Mouse (Mus musculus) brain, embryonic 14.5 days (tissue): ENCODE results near the gene Hist1h2ac.

Experiments used
- CTCF ChIP-seq: fragments of 200-500 bp; IDR thresholded peaks from 2 replicates; pipeline ENCODE4 v1.5.1; 2012; ENCODE audit warnings: inconsistent platforms, mild to moderate bottlenecking, moderate library complexity, borderline replicate concordance; ENCODE audit not compliant: insufficient read depth, insufficient read length; ENCODE audit errors: extremely low read depth
- POLR2A ChIP-seq: fragments of 200-500 bp; IDR thresholded peaks from 2 replicates; pipeline ENCODE4 v1.6.1; 2012; ENCODE audit warnings: mild to moderate bottlenecking, inconsistent platforms, borderline replicate concordance; ENCODE audit not compliant: poor library complexity, insufficient read depth, insufficient read length, severe bottlenecking; ENCODE audit errors: extremely low read depth

DNA sequence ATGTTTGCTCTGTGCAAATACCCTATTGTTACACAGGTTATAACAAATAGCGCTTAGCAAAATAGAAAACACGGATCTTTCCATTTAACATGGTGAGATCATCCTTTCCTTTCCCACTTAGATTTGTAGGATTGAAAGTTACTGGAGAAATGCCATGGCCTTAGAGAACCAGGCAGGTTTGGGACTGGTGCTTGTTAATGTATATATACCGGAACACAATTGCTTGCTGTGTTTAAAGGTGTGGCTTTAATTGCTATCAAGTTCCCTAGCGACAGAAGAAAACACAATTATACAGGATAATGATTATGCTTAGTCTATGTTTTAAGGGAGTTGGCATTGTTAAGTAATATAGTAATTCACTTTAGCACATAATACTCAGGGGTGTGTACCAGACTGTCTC lies 3.4 kb upstream of the Hist1h2ac start:
- no peak for TF ChIP-seq POLR2A
- no peak for TF ChIP-seq CTCF
